Mouse (Mus musculus): ENCODE measurements at regions not wholly inside any gene's neighbourhood (a gene's known extent, or its start where the extent isn't known, plus 50 kb on each side); places are given as distances from the start of the nearest gene placed in this dataset.

DNA sequence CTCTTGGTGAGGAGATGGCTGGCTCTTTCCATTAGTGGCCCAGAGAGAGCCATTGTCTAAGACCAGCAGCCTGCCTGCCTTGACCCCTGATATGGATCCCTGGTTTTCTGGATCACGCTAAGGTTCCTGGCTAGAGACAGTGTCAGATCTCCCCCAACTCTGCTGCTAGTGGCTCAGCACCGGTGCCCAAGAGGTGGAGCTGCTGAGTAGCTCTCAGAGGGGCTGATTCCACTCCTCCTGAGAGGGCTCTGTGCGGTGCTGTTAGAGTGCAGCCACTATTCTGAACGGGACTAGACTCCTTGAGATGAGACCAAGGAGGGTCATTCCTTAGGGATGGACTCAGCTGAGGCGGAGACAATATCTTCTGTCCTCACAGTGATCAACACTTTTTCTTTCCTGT is 84.6 kb downstream of the Trim29 start:
- TF ChIP-seq CTCF (IDR thresholded peaks at IDR 0.05; ENCODE audit: low read depth, low read length), result no peak
- no peak for TF ChIP-seq GATA1 (IDR thresholded peaks at IDR 0.05; ENCODE audit: borderline replicate concordance, low read length)
- TF ChIP-seq POLR2AphosphoS5 (IDR thresholded peaks at IDR 0.05; ENCODE audit: insufficient replicate concordance, low read depth, low read length), result no peak
